Mouse (Mus musculus) liver, postnatal 0 days (tissue): ENCODE data around the gene Fermt2.

Experiments
- CTCF ChIP-seq: sonication (generic); IDR thresholded peaks from 2 replicates; pipeline ENCODE4 v1.5.1; 2016; ENCODE audit warnings: antibody characterized with exemption, low read depth
- EP300 ChIP-seq: IDR thresholded peaks from 2 replicates; pipeline ENCODE4 v1.6.1; 2016; ENCODE audit warnings: antibody characterized with exemption, low read depth, mild to moderate bottlenecking

DNA sequence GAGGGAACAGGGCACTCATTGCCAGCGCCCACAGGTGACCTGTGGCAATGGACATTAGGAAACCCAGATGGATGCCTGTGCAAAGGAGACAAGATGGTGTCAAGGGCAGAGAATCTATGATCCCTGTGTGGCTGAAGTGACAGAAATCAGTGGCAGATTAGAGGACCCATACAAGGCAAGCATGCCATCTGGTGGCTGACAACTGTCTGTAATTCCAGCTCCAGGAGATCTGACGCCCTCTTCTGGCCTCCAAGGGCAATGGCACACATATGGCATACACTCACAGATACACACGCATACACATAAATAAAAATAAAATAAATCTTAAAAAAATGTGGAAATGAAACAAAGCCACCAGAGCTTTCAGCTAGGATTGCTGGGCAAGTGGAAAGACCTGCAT, 18.2 kb upstream of the Fermt2 start:
- TF ChIP-seq EP300: no peak
- peak; percentile 48 for TF ChIP-seq CTCF
